Mouse (Mus musculus) olfactory bulb, adult 2 months (tissue): ENCODE data around the gene Helt.

Experiments used
- CTCF ChIP-seq: fragments of 200-500 bp; IDR thresholded peaks from 2 replicates; pipeline ENCODE4 v1.5.1; 2012; ENCODE audit warnings: low read depth, mild to moderate bottlenecking, low read length, moderate library complexity; ENCODE audit not compliant: insufficient read depth
- POLR2A ChIP-seq: fragments of 200-500 bp; IDR thresholded peaks from 2 replicates; pipeline ENCODE4 v1.6.1; 2012; ENCODE audit warnings: mild to moderate bottlenecking, low read depth, low read length, moderate library complexity; ENCODE audit not compliant: insufficient read depth

DNA sequence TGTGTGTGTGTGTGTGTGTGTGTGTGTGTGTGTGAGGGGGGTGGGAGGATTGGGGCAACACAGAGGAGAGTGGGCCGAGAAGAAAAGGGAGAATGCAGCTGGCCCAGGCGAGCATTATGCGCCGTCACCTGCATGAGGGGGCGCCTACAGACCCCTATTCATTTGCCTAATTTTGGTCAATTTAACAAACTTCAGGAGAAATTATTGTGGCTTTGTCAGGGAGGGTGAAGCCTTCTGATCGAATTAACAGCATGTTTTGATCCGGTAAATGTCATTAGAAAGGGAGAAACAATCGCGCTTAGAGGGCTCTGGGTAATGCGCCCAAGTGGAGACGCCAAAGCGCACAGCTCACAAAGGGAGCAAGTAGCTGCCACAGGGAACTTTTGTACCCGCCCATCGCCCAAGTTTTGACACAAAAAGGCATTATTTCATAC lies 647 bp upstream of the Helt start:
- TF ChIP-seq POLR2A (no peak), CTCF (no peak)
